Mouse (Mus musculus) frontal cortex, postnatal 10 days (tissue): Measurements from ENCODE around the gene Fars2.

Experiments used
- DNase-seq, 2 experiments: peaks; one replicate each; pipeline ENCODE4 v3.0.0; 2022; ENCODE audit warnings: low spot score in 2 of 2, mixed read lengths in 1 of 2

Fars2 gene

DNA sequence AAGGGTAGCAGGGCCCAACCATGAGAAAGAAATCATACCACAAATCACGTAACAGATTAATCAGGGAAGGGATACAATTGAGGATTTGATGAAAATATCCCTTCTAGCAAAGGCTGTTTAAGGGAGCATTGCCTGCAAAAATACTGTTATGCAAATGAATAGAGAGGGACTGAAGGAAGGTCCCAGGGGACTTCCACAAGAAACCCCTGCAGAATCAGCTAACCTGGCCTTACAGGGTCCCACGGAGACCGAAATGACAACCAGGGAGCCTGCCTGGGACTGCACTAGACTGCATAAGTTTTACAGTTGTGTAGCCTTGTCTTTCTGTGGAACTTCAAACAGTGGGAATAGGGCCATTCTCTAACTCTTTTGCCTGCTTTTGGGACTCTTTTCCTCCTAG, 98.8 kb downstream of the Fars2 start:
- no peak for DNase-seq

DNA sequence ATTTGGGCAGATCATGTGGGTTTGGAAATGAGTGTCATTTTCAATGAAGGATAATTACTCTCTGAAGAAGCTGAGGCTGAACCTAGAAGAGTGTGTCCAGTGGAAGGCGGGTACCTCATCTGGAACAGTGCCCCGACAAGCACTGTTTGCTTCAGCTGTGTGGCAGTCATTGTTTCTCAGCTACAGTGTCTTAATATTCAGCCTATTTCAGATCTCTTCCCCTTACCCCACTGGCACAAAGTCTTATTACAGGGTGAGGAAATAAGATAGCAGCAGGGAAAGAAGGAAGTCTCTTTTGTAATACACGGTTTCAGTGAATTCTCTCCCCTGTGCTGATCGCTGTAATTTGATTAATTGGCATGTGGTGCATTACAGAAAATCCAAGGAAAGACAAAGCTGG, 101.1 kb downstream of the Fars2 start:
- no peak for DNase-seq

DNA sequence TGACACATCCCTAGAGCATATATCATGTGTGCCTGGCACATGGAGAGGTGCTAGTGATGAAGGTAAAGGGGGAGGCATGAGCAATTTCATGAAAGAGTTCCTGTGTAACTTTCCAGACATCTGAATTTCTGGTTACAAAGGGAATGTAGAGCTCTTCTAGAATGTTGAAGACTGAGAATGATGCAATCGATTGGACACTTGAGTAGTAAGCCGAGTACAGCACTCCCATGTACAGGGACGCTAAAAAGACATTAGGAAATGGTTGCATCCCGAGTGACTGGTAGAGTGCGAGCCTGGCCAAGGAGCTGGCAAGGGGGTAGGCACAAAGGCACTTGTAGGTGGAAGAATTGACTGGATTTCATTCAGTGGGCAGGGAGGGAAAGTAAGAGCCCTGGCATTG, 102.3 kb downstream of the Fars2 start:
- DNase-seq, result no peak

DNA sequence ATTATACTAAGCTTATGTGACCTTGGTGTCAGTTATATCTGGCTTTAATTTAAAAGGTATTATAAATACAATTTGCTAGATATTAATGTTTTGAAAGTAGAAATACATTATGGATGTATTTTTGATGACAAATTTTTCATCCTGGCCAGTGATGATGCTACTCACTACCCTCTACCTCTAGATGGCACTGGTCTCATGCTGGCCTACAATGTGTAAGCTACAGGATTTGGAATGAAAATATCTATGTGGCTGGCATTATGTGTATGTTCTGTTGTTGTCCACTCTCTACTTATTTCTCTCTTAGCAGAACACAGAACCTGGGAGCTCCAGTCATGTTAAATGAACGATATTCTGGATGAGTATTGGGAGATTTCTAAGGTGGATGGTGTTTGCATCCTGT, 104.7 kb downstream of the Fars2 start:
- DNase-seq, result no peak

DNA sequence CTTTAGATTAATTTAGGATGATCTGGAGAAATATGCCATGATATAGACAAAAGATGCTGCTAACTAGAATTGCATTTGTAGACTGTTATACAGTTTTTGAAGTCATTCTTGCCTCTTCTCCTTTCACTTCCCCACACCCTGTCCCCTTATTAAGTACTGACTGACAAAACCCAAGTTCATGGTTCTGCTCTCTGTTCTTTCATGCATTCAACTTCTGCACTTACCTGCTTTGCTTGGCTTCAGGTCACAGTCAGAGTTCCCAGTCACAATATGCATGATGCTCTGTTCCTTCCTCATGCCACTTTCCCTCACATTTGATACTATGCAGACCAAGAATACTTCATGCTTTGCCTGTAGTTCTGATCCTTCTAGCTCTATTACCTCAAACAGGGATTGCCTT, 105.5 kb downstream of the Fars2 start:
- no peak for DNase-seq

DNA sequence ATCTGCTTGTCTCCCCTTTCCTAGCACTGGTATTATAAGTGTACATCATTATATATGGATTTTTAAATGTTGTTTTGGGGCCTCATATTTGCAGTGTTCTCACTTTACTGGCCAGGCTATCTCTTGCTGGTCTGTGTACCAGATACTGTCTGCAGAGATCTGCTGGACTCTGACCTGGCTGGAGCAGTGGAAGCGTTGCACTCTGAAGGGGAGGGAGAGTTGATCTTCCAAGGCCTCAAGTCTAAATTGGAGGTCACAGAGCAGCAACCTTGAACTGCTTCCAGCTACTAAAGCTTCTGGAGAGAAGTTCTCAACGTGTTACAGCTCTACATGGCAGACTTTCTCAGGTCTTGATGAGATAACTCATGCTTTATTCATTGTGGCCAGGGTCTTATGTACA, 107.2 kb downstream of the Fars2 start:
- DNase-seq, result no peak

DNA sequence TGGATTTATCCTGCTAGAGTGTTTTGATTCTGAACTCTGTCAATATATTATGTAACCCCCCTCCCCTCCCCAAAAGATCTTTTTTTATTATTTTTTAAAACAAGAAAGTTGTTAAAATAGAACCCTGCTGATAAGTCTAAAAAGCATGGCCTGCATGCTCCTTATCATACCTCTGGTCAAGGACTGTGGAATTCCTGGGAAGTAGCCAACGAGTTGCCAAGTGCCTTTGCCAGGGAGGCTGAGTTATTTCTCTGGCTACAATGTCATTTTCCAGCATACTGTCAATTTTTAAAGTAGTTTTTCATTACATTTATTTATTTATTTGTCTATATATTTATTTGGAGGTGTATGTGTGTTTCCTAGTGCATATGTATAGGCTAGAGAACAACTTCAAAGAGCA, 125.0 kb downstream of the Fars2 start:
- no peak for DNase-seq

DNA sequence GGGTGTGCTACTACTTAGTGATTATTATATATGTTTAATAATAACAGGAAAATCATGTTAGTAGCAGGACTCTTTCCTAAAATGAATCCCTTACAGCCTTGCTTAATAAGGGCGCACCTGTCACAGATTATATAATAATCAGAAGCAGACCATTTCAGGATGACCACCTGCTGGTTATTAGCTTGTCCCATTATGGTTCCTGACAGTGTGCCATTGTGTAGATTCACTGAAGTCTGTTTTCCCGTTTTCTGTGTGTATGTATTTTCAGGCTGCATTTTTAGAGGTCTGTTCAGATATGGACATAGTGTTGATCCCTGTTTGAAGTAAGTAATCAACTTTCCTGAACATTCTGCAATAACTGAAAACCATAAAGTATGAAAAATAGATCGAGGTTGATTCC, 136.7 kb downstream of the Fars2 start:
- DNase-seq, result no peak

DNA sequence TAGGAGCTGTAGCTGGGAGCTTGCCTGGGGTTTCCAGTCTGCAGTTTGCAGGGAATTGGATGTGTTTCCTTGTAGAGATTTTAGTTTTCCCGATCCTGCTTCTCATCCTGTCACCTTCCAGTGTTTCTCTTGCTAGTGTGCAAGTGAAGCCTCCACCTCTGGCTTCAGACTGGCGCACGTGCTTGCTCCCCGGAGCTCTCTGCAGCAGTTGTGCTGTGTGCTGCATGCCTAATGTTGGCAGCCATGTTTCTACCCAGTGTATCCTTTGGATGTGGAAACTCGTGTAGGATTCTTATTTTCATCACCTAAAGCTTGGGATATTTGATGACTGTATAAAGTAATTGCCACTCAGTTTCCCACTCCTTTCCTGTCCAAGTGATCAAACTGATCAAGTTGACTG, 140.0 kb downstream of the Fars2 start:
- no peak for DNase-seq

DNA sequence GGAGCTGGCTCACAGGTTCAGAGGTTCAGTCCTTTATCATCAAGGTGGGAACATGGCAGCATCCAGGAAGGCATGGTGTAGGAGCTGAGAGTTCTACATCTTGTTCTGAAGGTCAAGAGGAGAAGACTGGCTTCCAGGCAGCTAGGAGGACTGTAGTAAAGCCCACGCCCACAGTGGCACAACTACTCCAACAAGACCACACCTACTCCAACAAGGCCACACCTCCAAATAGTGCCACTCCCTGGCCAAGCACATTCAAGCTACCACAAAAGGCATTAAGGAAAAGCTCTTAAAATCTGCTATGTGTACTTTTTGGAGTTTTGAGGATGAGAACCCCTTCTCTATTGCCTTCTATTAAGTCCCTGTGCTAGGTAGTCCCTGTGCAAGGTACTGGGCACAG, 142.5 kb downstream of the Fars2 start:
- DNase-seq, result no peak

DNA sequence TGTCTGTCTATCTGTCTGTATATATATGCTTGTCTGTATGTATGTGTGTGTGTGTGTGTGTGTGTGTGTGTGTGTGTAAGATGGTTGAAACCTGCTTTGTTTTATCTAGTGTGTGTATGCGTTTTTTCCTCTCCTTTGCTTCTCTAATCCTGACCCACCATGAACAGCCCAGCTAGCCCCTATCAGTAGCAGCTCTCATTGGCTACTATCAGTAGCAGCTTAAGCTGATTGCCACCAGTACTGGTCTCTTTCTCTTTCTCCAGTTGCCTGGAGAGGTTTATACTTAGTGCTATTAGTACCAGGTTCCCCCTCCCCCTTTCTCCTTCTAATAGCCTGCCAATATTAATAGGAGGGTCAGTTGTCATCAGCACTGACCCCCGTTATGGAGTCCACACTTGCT, 144.1 kb downstream of the Fars2 start:
- no peak for DNase-seq

DNA sequence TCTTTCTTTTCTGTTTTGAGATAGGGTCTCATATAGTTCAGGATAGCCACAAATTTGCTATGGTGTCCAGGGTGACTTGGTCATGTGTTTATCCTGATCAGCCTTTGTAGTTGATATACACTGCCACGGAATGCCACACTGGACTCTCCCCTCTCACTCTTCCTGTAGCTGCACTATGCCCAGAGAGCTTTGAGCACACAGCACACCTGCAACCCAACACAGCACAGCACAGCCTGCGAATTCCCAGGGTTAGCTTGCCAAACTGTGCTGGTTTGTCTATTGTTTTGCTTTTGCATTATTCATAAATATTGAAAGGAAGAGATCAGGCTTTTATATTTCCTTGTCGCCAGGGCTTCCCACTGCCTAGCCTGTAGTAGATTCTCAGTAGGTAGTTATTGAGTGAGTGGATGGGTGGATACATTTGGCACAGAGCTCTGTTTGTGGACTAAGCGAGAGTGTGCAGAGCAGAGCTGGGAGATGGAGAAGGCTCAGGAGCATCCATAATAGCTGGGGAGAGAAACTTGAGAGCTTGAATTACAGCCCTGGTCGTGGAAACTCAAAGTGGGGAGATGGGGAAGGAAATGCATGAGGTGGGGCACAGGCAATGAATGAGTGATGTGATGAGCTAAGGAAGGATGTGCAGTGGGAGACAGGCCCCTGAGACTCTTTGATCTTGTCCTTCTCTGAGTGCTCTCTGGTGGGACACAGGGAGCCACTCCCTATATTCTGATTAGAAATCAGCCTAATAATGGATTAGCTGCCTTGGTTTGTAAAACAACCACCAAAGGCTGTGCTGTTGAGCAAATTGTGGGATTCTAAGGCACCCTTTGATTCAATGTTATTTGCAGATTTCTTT, 146.3 kb downstream of the Fars2 start:
- DNase-seq, result no peak

DNA sequence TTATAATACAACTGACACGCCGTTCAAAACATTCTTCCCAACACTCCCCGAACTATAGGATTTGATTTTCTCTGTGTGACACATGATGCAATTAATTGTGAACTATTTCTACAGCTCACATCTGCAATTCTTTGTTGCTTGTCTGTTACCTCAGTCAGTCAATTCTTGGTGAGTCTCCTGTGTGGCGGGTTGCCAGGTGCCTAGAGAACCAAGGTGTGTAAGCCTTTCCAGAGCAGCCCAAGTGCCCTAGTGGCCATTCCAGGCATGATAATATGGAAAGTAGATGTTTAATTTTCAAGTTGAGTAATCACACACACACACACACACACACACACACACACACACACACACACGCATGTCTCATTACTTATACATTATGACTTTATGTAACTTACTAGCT, 147.2 kb downstream of the Fars2 start:
- no peak for DNase-seq

DNA sequence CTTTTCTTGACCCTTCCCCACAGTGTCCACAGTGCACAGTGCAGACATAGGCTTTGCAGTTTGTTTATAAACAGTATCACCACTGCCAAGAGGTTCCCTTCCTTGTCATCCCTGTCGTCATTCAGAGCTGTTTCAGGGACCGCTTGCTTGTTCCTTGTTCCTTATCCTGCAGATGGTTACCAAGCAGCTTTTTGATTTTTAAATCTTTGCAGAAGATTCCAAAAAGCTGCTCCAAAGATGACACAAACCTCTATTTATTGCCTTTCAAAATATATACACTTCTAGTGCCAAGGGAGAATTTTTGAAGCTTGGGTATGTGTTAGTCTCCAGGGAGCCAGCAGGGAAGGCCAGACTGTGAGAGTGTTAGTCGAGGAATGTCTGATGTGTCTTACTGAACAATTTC, 148.1 kb downstream of the Fars2 start:
- DNase-seq, result no peak

DNA sequence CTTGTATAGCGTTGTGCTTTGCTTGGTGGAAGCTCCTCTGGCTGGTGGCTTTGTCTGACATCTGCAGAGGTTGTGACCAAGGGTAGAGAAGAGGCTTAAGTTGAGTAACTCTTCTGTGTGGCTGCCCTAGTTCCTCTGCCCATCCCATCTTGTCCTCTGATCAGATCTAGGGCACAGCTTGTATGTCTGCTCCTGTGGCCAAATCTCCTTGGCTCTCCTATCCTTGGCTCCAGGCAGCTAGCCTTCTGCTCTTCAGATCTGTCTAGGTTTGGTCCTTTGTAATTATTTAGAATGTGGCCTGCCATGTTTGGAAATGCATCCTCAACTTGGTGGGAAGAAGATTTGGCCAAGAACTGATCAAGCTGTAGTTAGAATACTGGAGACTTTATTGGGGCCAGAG, 150.2 kb downstream of the Fars2 start:
- DNase-seq, result no peak

DNA sequence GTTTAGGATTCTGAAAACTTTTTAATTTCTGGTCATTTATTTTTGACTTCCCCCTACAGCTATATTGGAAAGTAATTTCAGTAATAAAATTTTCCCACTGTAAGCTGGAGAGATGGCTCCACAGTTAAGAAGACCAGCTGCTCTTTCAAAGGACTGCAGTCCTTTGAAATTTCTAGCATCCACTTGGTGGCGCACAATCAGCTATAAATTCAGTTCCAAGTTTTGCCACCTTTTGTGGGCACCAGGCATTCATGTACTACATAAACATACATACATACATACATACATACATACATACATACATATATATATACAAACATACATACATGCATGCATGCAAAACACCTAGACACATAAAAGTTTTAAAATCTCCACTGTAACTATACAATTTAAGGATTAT, 153.7 kb downstream of the Fars2 start:
- no peak for DNase-seq

DNA sequence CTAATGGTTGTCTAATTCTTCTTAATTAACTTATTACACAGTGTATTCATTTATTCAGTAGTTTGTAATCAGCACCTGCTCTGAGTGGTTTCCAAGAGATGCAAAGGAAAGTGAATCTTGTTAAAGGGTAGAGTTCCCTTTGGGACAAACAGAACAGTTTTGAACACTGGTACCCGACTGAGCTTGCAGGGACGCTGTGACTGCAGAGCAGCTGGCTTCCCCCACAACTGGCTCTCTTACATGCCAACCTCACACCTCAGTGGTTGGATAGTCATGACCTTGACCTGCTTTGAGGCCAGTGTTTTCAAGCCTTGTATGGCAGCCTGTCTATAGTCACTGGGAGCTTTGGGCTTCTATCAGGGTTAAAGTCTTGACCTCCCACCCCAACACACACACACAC, 156.3 kb downstream of the Fars2 start:
- no peak for DNase-seq

DNA sequence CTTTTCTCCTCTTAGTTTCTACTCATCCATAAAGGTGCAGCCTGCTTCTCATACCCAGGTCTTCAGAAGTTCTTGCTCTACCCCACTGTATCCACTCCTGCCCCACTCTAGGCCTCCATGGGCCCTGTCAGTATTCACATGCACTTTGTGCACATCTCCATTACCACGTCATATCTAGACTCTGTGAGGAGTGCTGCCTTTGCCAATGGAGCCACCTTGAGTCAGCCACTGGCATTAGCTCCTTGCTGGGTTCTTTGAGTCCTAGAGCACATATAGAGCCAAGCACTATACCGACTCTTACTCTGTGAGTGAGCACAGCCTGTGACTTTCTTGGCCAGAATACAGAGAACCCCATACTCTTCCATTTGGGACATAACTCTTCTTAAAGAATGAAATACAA, 159.0 kb downstream of the Fars2 start:
- DNase-seq, result no peak

DNA sequence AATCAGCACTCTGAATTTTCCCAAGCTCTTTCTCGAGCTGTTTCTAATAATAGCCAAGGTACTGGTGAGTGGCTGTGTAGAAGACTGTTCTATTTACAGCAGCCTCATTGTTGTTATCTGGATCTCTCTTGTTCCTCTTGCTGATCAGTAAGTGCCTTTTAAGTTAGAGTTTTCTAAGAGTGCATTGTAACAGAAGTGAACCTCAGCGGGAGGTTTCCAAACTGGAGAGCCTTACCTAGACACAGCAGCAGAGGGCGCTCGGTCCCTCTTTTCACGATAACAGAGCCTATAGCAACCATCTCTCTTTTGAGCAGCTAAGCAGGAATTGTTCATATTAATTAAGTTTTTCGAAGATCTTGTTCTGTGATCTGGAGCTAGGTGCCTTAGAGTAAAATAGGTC, 164.8 kb downstream of the Fars2 start:
- DNase-seq, result peak; percentile 26 to 71

DNA sequence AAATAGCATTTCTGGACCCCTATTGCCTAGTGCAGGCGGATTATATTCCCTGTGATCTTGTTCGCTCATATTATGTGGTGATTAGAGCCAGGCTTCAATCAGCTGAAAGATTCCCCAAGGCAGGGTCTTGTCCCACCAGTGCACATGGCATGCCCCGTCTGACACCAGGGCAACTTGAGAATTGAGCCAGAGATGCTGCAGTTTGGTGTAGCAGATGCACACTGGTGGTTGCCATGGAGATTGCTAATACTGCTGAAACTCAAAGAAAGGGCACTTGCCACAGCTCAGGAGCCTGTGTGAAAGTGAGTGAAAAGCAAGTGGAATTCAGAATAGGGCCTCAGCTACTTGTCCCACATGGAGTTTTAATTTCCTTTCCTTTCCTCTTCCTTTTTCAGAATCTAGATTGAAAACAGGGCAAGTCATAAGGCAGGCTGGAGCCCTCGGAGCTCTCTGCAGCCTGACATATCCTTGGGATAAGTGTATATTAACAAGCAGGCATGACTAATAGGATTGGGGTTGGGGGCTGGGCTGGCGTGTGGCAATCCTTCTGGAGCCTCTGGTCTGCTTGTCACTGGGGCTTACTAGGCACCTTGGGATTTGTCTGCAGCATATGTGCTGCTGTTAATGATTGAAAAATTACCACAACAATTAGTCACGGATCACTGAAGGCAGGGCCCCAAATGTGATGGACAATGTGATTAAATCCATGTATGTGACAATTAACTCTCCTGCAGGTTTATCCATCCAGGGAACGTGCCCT, 165.8 kb downstream of the Fars2 start:
- DNase-seq, result no peak

DNA sequence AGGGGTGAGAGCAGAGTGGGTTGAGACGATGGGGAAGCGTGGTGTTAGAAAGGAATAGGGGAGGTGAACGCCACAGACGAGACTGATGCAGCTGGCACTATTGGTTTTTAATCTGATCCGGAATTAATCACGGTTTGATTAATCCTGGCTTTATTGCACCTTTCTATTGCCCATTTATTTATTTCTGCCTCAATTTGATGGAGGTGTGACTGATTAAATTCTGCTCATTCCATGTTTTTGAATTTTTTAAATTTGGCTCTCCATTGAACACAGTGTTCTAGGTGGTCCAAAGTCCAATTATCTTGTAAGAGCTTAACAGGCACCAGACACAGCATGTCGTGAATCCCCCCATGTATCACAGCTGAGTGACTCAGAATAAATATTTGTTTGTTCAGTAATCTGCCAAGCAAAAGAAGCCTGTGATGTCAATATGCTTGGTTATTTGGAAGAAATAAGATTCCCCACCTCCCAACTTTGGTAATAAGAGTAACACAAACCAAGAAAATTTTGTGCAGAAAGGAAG, 166.4 kb downstream of the Fars2 start:
- no peak for DNase-seq

DNA sequence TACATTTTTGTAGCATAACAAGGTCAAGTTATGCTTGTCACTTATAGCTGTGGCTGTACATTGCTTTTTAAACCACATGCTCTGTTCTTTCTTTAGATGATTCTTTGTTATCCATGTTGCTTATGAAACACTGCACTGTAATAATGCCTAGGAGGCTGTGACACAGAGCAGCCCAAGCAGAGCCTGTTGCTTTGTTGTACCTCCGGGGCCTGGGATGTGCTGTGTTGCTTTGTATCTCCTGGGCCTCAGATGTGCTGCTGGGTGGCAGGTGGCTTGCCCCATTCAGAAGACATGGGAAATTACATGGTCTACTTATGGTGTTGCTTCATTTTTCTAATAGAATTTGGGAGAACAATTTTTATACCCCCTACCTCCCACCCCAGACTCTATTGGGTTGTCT, 166.9 kb downstream of the Fars2 start:
- DNase-seq, result no peak

DNA sequence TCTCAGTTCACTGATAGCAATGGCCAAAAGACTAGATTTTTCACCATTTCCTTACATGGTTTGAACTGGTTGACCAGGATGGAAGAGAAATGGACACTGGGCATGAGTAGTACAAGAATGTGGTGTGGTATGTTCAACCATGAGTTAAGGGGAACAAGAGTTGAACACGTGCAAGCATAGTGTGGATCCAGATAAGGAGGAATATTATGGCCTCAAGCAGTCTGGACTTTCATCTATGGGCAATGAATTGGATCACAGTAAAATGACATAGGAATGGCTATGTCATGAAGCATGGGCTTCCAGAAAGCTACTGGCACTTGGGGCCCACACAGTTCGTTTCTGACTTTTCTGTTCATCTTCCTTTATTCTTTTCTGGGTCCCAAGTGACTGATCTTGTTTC, 168.0 kb downstream of the Fars2 start:
- DNase-seq, result no peak
